Mouse (Mus musculus) C2C12 (cell line): ENCODE measurements around the gene Hist1h2ac. TPM values are rescaled to one million over a fixed set of nuclear protein-coding genes. Genes with fewer than 3 reads are reported as not detected.
A peak's percentile ranks its signal among the peaks of the same experiment; 100 is the strongest.

Experiments
- H3K27me3 ChIP-seq: one replicate; pipeline ENCODE4 v1.6.1; 2011; ENCODE audit not compliant: control insufficient read depth, insufficient read depth, insufficient read length
- H3K36me3 ChIP-seq: one replicate; pipeline ENCODE4 v1.6.1; 2011; ENCODE audit not compliant: control insufficient read depth, insufficient read depth
- H3K4me3 ChIP-seq: one replicate; pipeline ENCODE4 v1.5.1; 2011; ENCODE audit warnings: mild to moderate bottlenecking, control low read depth; ENCODE audit not compliant: poor library complexity, insufficient read depth, severe bottlenecking
- H3K79me2 ChIP-seq: one replicate; pipeline ENCODE4 v1.6.1; 2011; ENCODE audit not compliant: control insufficient read depth, insufficient read depth
- H3K79me3 ChIP-seq: one replicate; pipeline ENCODE4 v1.6.1; 2011; ENCODE audit warnings: low read depth, control low read depth
- H3ac ChIP-seq: one replicate; pipeline ENCODE3; 2011; ENCODE audit warnings: low read depth; ENCODE audit not compliant: control insufficient read depth, insufficient read length
- CEBPB ChIP-seq: IDR thresholded peaks from one replicate; pipeline ENCODE4 v1.6.1; 2011; ENCODE audit warnings: low read depth, mild to moderate bottlenecking, control low read depth, moderate library complexity
- CTCF ChIP-seq: IDR thresholded peaks from one replicate; pipeline ENCODE4 v1.5.1; 2011; ENCODE audit not compliant: control insufficient read depth, insufficient read depth, insufficient read length
- FOSL1 ChIP-seq: IDR thresholded peaks from one replicate; pipeline ENCODE4 v1.8.0; 2011; ENCODE audit warnings: mild to moderate bottlenecking, low read length; ENCODE audit not compliant: poor library complexity, insufficient read depth, severe bottlenecking
- MAX ChIP-seq: IDR thresholded peaks from one replicate; pipeline ENCODE4 v1.6.1; 2011; ENCODE audit warnings: mild to moderate bottlenecking, control low read depth
- MYOD1 ChIP-seq: IDR thresholded peaks from one replicate; pipeline ENCODE4 v1.6.1; 2011; ENCODE audit warnings: low read depth; ENCODE audit not compliant: control insufficient read depth, insufficient read length
- MYOG ChIP-seq: IDR thresholded peaks from one replicate; pipeline ENCODE4 v1.6.1; 2011; ENCODE audit not compliant: control insufficient read depth, insufficient read length; ENCODE audit errors: extremely low read depth
- USF1 ChIP-seq: IDR thresholded peaks from one replicate; pipeline ENCODE4 v1.6.1; 2011; ENCODE audit warnings: low read depth, mild to moderate bottlenecking, control low read depth, moderate library complexity
- long read RNA-seq, 2 experiments: library from polyadenylated mRNA; unstranded; transcript quantifications; one replicate each; pipeline ENCODE4 v2.0.0; 2019 to 2020
- polyA plus RNA-seq: library from polyadenylated mRNA; unstranded; fragments of >200 nt; fragmentation: generic; extraction: Trizol; gene quantifications from one replicate; pipeline ENCODE4 v1.2.1, GENCODE M21; 2012; ENCODE audit warnings: missing spikeins

Gene Hist1h2ac
- 0.54 TPM for polyA plus RNA-seq
- long read RNA-seq, experiment 1: 0 reads
- long read RNA-seq, experiment 2: 0 reads

DNA sequence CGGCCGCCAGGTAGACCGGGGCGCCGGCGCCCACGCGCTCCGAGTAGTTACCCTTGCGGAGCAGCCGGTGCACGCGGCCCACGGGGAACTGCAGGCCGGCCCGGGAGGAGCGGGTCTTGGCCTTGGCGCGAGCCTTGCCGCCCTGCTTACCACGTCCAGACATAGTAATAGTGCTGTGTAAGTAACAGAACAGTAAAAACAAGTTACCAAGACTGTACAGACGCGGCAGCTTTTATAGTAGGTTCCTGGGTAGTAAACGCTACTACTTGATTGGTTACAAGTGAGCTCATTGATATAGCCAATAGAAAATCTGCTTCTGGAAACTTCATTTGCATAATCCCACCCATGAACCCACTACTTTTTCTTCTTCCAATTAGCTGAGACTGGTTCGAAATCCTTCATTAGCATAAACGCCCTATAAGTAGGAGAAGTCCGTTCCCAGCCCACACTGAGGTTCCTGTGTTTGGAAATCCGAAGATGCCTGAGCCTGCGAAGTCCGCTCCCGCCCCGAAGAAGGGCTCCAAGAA, at the start of gene Hist1h2ac, which contains the start of gene Hist1h2bc:
Hist1h2ac (minus strand) TSS at position 194 of the 527 bp plus-strand sequence.
Hist1h2bc (plus strand) TSS at position 445 of the 527 bp plus-strand sequence.
- no peaks in the 10 kb centered on the region for H3K36me3 ChIP-seq
- no peaks in the 10 kb centered on the region for H3K79me3 ChIP-seq
- peak within 1 kb of the TSS; percentile 73 for H3ac ChIP-seq
- H3K4me3 ChIP-seq: peak within 1 kb of the TSS; percentile 21
- H3K27me3 ChIP-seq: no peaks in the 10 kb centered on the region
- no peak for TF ChIP-seq MYOG
- TF ChIP-seq USF1: no peak
- no peak for TF ChIP-seq FOSL1
- TF ChIP-seq MYOD1: no peak
- peaks cover 6% of the 10 kb centered on the region for H3K79me2 ChIP-seq

DNA sequence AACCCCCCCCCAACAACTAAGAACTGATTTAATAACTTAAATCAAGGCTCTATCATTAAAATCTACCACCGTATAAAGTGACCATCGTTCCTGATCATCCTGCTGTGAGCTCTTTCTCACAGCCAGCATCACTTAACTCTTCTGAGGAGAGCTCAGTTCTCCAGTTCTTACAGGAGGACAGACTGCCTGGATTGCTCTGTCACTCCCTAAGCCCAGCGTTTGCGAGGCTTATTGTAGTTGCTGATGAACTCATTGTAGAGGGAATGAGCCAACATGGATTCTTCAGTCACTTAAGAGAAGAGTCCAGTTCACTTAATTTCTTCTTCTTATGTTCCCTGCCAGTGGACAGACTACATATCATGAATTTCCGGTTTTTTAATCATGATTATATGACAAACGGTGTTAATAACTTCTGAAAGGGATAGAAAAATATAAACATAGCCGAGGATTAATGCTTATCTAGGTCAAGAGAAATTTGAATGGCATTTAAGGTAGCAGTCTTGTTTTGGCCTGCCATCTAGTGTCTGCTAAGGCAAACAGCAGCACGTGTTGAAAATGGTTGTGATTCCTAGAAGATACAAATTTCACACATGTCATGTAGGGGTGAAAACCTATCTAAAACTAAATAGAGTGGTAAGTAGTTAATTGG, 48.5 kb upstream of the Hist1h2ac start:
- no peak overlapping the region for H3ac ChIP-seq
- no peaks in the 10 kb centered on the region for H3K79me2 ChIP-seq
- no peaks in the 10 kb centered on the region for H3K36me3 ChIP-seq
- no peaks in the 10 kb centered on the region for H3K27me3 ChIP-seq
- TF ChIP-seq FOSL1 (no peak), MAX (peak; percentile 63), CTCF (peak; percentile 25), USF1 (peak; percentile 44)
- H3K79me3 ChIP-seq: no peaks in the 10 kb centered on the region
- H3K4me3 ChIP-seq: no peak overlapping the region

DNA sequence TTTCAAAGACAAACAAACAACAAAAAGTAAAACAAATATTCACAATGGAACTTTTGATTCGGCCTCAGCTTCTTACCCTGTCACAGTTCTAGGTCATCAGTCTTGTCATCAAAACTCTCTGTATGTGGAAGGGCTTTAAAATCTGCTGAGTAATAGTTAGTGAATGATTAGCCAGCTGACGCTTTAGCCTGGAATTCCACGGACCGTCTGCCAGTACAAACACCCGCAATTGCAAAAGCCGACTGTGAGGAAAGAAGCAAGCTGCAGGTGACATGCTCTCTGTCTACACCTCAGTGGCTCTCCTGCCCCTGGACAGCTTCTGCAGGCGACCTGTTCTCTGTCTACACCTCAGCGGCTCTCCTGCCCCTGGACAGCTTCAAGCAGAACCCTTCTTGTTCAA, 46.7 kb upstream of the Hist1h2ac start:
- no peaks in the 10 kb centered on the region for H3K27me3 ChIP-seq

DNA sequence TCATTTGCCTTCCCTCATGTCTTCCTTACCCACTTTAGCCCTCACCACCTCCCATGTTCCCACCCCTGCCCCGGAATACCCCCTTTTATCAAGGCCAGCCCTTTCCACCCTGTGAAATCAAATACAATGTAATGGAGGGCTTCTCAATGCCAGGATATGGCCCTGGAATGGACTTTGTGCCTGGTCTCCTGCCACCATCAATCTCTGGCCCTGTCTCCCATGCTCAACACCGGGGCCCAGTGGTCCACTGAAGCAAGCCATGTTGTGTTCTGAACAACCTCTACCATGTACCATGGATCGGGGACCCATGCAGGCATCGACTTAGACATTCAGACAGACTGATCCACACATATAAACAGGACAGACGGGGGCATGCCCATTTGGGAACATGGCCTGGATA, 46.0 kb upstream of the Hist1h2ac start:
- Histone ChIP-seq H3K36me3 (no peaks in the 10 kb centered on the region), H3K79me3 (no peaks in the 10 kb centered on the region), H3K4me3 (no peak overlapping the region), H3K79me2 (no peaks in the 10 kb centered on the region), H3ac (no peak overlapping the region), H3K27me3 (no peaks in the 10 kb centered on the region)
- no peak for TF ChIP-seq CEBPB
- TF ChIP-seq MYOD1: no peak
- TF ChIP-seq FOSL1: no peak
- no peak for TF ChIP-seq CTCF
- TF ChIP-seq MAX: no peak
- TF ChIP-seq MYOG: no peak
- no peak for TF ChIP-seq USF1

More for the DNA sequence above, 46.7 kb upstream of the Hist1h2ac start:
- no peak overlapping the region for H3ac ChIP-seq
- no peaks in the 10 kb centered on the region for H3K79me2 ChIP-seq
- H3K4me3 ChIP-seq: no peak overlapping the region
- H3K36me3 ChIP-seq: no peaks in the 10 kb centered on the region
- TF ChIP-seq MAX: no peak
- no peaks in the 10 kb centered on the region for H3K79me3 ChIP-seq

DNA sequence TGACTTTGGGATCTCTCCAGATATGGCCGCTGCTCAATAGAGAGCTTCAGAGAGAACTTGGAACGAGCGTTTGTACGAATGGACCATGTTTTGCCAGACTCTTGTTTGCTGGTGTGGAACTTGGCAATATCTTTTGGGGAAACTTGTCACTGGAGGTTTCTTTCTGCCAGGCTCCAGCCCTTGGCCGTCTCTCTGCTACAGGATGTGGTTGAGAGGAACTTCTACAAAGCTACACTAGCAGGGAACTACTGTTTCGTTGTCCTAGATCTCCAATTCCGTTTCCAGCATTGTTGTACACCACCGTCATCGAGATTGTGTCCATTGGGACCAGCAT, 45.4 kb upstream of the Hist1h2ac start:
- TF ChIP-seq USF1: no peak
- TF ChIP-seq CTCF: no peak
- no peak for TF ChIP-seq MYOD1
- no peak for TF ChIP-seq MYOG
- TF ChIP-seq CEBPB: no peak
- no peak for TF ChIP-seq FOSL1
- TF ChIP-seq MAX: no peak
- no peaks in the 10 kb centered on the region for H3K79me3 ChIP-seq
- no peaks in the 10 kb centered on the region for H3K36me3 ChIP-seq
- H3K27me3 ChIP-seq: no peaks in the 10 kb centered on the region
- no peak overlapping the region for H3ac ChIP-seq
- no peaks in the 10 kb centered on the region for H3K79me2 ChIP-seq
- no peak overlapping the region for H3K4me3 ChIP-seq

DNA sequence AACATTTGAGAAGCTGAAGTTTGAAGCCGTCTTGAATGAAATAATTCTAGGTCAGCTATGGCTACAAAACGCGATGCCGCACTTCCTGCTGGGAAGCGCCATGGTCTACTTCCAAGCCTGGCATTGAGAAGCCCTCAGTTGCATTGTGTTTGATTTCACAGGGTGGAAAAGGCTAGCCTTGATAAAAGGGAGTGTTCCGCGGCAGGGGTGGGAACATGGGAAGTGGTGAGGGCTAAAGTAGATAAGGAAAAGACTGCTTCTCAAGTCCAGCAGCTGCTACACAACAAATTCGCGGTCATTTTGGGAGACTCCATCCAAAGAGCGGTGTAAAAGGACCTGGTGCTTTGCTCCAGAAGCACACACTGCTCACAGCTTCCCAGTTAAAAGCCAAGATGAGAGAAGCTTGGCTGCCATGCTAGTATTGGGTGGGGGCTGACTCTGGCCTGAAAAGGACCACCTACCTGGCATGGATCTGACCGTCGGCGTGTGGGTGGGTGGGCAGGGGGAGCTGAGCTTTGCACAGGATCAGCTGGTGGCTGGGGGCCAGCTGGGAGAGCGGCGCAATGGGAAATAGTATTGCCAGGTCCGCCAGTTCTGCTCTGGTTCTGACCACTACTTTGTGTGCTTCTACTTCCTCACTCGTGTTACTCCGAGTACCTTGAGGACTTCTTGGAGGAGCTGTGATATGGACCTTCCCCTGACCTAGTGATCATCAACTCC, 44.9 kb upstream of the Hist1h2ac start:
- no peaks in the 10 kb centered on the region for H3K27me3 ChIP-seq
- no peaks in the 10 kb centered on the region for H3K36me3 ChIP-seq
- H3K4me3 ChIP-seq: no peak overlapping the region
- no peaks in the 10 kb centered on the region for H3K79me3 ChIP-seq
- H3K79me2 ChIP-seq: no peaks in the 10 kb centered on the region
- TF ChIP-seq USF1 (no peak), MYOD1 (no peak), FOSL1 (no peak), CEBPB (no peak), MYOG (no peak), CTCF (no peak), MAX (no peak)
- no peak overlapping the region for H3ac ChIP-seq
